Mouse (Mus musculus): Measurements from ENCODE around the gene Gbp3.
"Not testable (repeated sequence)": the region's sequence is repeated elsewhere in the genome, so short reads cannot be mapped to it uniquely, and the experiment has no call there.

DNA sequence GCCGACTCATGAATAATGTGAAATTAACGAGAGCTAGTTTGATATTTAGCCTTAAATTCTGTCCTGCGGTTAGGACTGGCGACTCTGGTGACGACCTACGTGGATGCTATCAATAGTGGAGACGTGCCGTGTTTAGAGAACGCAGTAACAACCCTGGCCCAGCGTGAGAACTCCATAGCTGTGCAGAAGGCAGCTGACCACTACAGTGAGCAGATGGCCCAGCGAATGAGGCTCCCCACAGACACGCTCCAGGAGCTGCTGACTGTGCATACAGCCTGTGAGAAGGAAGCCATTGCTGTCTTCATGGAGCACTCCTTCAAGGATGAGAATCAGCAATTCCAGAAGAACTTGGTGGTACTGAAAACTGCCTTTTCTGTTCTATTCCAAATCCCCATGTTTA lies 17.1 kb upstream of the Gbp3 start:
- not testable (repeated sequence) for TF ChIP-seq TBP (IDR thresholded peaks at IDR 0.05; ENCODE audit: low read depth, low read length); GATA1 (IDR thresholded peaks at IDR 0.05; ENCODE audit: low read depth, low read length); POLR2A (IDR thresholded peaks at IDR 0.05; ENCODE audit: control insufficient read depth in 1 of 2, insufficient read depth in 1 of 2, low read depth in 1 of 2, low read length in 2 of 2, poor library complexity in 1 of 2); JUND (IDR thresholded peaks at IDR 0.05; ENCODE audit: low read depth, low read length); EP300 (IDR thresholded peaks at IDR 0.05; ENCODE audit: low read depth in 1 of 2, low read length in 2 of 2); CTCF (IDR thresholded peaks at IDR 0.05 in 2 of 3, conservative IDR thresholded peaks at IDR 0.05 in 1 of 3; ENCODE audit: control insufficient read depth in 1 of 3, insufficient read depth in 1 of 3, low read depth in 2 of 3, low read length in 3 of 3, poor library complexity in 1 of 3, severe bottlenecking in 1 of 3); TAL1 (IDR thresholded peaks at IDR 0.05; ENCODE audit: low read length); MAFK (IDR thresholded peaks at IDR 0.05; ENCODE audit: borderline replicate concordance, low read depth, low read length); ZC3H11A (IDR thresholded peaks at IDR 0.05; ENCODE audit: low read depth, low read length); NELFE (IDR thresholded peaks at IDR 0.05; ENCODE audit: low read depth, low read length)

All from MEL (cell line).